Mouse (Mus musculus): ENCODE data around the gene Tssk6.

DNA sequence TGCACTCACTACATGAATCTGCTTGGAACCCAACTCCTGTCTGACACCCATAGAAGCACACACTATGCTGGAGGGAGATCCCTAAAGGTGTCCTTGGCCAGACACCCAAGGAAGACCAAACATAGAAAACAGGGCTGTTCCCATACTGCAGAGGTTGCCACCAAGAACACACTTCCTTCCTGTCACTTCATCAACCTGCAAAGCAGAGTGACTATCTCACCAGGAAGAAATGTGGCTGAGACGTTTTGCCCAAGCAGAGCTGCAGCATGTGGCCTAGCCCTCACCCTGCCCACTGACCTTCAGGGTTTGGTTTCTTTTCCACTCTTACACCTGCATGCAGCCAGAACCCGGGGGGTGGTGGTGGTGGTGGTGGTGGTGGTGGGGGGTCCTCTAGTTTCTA, 31.8 kb downstream of the Tssk6 start:
- no peak for TF ChIP-seq CTCF (IDR thresholded peaks at IDR 0.05; ENCODE audit: low read depth, low read length)
- TF ChIP-seq POLR2A (IDR thresholded peaks at IDR 0.05; ENCODE audit: extremely low read depth, insufficient read depth, low read length): no peak

All from liver, adult 2 months (tissue).